Mouse (Mus musculus) kidney, adult 2 months (tissue): ENCODE data around the gene Pmepa1.

Experiments
- CTCF ChIP-seq: fragments of 200-500 bp; conservative IDR thresholded peaks from 2 replicates; pipeline ENCODE4 v1.5.1; 2011; ENCODE audit warnings: low read depth, mild to moderate bottlenecking, control low read depth, low read length, moderate library complexity, mixed read lengths; ENCODE audit not compliant: insufficient read depth, insufficient read length
- POLR2A ChIP-seq: fragments of 200-500 bp; IDR thresholded peaks from one replicate; pipeline ENCODE4 v1.6.1; 2011; ENCODE audit warnings: low read depth, low read length, control low read depth

GRCm38 (mm10) chr2:173205563-173206099 is 70.7 kb downstream of the Pmepa1 start:
- TF ChIP-seq CTCF = no peak
- no peak for TF ChIP-seq POLR2A
